In genomic region chr19:11349698-11350481, GRCm38 (mm10) we compare ENCODE assay signal across 10 mouse cellular contexts. TPM values are rescaled to one million over a fixed set of nuclear protein-coding genes. Genes with fewer than 3 reads are reported as not detected.
A peak's percentile ranks its signal among the peaks of the same experiment; 100 is the strongest.
DNase-seq lines count a peak whose midpoint lies in the region; ATAC-seq and TF ChIP-seq lines count a peak whose summit lies in the region.
"Had no signal": no experiment of that assay in that cellular context is flagged by ENCODE, and none has a peak within 500 bp of the region (broad histone marks: within the 10 kb centered on the region; RNA-seq: fewer than 3 reads in every experiment).

No protein-coding gene starts in this region.

- peak; percentile 30 for DNase-seq in kidney, adult 11 months
- peak; percentile 6 for DNase-seq in ES-E14 (ENCODE audit: low read depth, low spot score)
- peak; percentile 11 for DNase-seq in forelimb bud, embryonic 11.5 days (ENCODE audit: low read depth, low spot score)
- peak; percentile 40 for DNase-seq in layer of hippocampus, adult 11-12 months (ENCODE audit: low spot score)
- DNase-seq in thymus, postnatal 0 days (ENCODE audit: low spot score) = peak; percentile 13
- DNase-seq in adrenal gland, postnatal 36 days = no peak

- in situ Hi-C loops in ES-E14 (cut with MboI; ENCODE audit: low sequenced_read_pairs in 2 of 2, unreplicated experiment in 2 of 2) = loop anchor here in 1 of 2 experiments (10.0 kb wide), 1 partner anchor 165 kb away; no protein-coding TSS in a partner anchor

- no peak overlapping the region for H3K27ac ChIP-seq in kidney, embryonic 14.5 days (ENCODE audit: low read depth, low read length)
- no peak overlapping the region for H3K27ac ChIP-seq in ES-E14 (ENCODE audit: insufficient read depth, low read depth, low read length, poor library complexity, severe bottlenecking)
- H3K27ac ChIP-seq: heart, embryonic 13.5 days had no signal

- no peaks in the 10 kb centered on the region for H3K27me3 ChIP-seq in kidney, embryonic 14.5 days (ENCODE audit: control insufficient read depth, insufficient read depth, low read length)
- H3K27me3 ChIP-seq: heart, embryonic 13.5 days had no signal

- no peak overlapping the region for H3K4me2 ChIP-seq in kidney, embryonic 14.5 days (replicated peaks; ENCODE audit: low read depth, low read length)
- H3K4me2 ChIP-seq: heart, embryonic 13.5 days had no signal

- no peaks in the 10 kb centered on the region for H3K9me3 ChIP-seq in kidney, embryonic 14.5 days (ENCODE audit: control insufficient read depth, low read length)
- H3K9me3 ChIP-seq in ES-E14 (ENCODE audit: control insufficient read depth, insufficient read depth, low read depth, low read length) = no peaks in the 10 kb centered on the region
- H3K9me3 ChIP-seq: heart, embryonic 13.5 days; megakaryocyte, embryonic 14.5 days had no signal

- ATAC-seq in kidney, embryonic 14.5 days (ENCODE audit: low FRiP score, low TSS enrichment) = no peak
- ATAC-seq in cerebellum, adult (ENCODE audit: insufficient number of reproducible peaks, low FRiP score, low TSS enrichment) = no peak

- H3K4me1 ChIP-seq in kidney, embryonic 14.5 days (ENCODE audit: control insufficient read depth, insufficient read depth, low read length) = no peaks in the 10 kb centered on the region
- H3K4me1 ChIP-seq in ES-E14 (ENCODE audit: control insufficient read depth in 2 of 2, insufficient read depth in 2 of 2, low read length in 2 of 2, poor library complexity in 1 of 2) = no peaks in the 10 kb centered on the region
- H3K4me1 ChIP-seq: heart, embryonic 13.5 days; megakaryocyte, embryonic 14.5 days had no signal

- H3K36me3 ChIP-seq in kidney, embryonic 14.5 days (ENCODE audit: control insufficient read depth, insufficient read depth, low read length) = no peaks in the 10 kb centered on the region
- H3K36me3 ChIP-seq in ES-E14 (ENCODE audit: control insufficient read depth, insufficient read depth, low read length, poor library complexity, severe bottlenecking) = no peaks in the 10 kb centered on the region
- H3K36me3 ChIP-seq: heart, embryonic 13.5 days had no signal

- 53% methylated on average over 7 of the region's 7 CpGs for WGBS in kidney, embryonic 14.5 days

- H3K9ac ChIP-seq in kidney, embryonic 14.5 days (ENCODE audit: low read depth, low read length) = no peak overlapping the region
- H3K9ac ChIP-seq in ES-E14 (ENCODE audit: insufficient read depth, low read depth, low read length, poor library complexity, severe bottlenecking) = no peak overlapping the region
- H3K9ac ChIP-seq: heart, embryonic 13.5 days had no signal

- no peak overlapping the region for H3K4me3 ChIP-seq in kidney, embryonic 14.5 days (ENCODE audit: low read length)
- H3K4me3 ChIP-seq in ES-E14 (ENCODE audit: insufficient read depth in 1 of 2, low read depth in 1 of 2, low read length in 2 of 2, poor library complexity in 1 of 2, severe bottlenecking in 1 of 2) = no peak overlapping the region
- H3K4me3 ChIP-seq: heart, embryonic 13.5 days; megakaryocyte, embryonic 14.5 days had no signal

TF ChIP-seq in ES-E14, 5 proteins besides CTCF, POLR2A, EP300 and RAD21:
- TF ChIP-seq HCFC1 (IDR thresholded peaks at IDR 0.05; ENCODE audit: borderline replicate concordance, insufficient read depth, low read length) (no peak), CHD2 (IDR thresholded peaks at IDR 0.05; ENCODE audit: low read depth, low read length) (no peak), MAFK (IDR thresholded peaks at IDR 0.05; ENCODE audit: insufficient read depth, low read depth, low read length) (no peak), ZNF384 (IDR thresholded peaks at IDR 0.05; ENCODE audit: low read depth, low read length) (no peak), ZC3H11A (IDR thresholded peaks at IDR 0.05; ENCODE audit: borderline replicate concordance, low read depth, low read length) (no peak)
TF ChIP-seq in ES-E14: peak in this region for 0.

RNA-seq across cellular contexts. Expression of gene Ms4a7, which starts 13.9 kb away (rescaled TPM):
- 3.6 and 4.6 TPM in 2 replicates for polyA plus RNA-seq in kidney, embryonic 14.5 days (2014; fragmentation: Nextera tagmentation; extraction: Ambion mirVana)
- 0.36 and 0.42 TPM in 2 replicates for total RNA-seq in ES-E14 (2012; rRNA removed)
- 20.6 and 20.7 TPM in 2 replicates for polyA plus RNA-seq in thymus, postnatal 0 days (2015; fragmentation: Nextera tagmentation; extraction: Ambion mirVana)
- total RNA-seq in adrenal gland, postnatal 36 days (2021) = 1 to 10 TPM in 1 of 2 experiments, under 1 TPM in 1; 0.79 to 2.9 TPM

RNA-seq across cellular contexts. Expression of gene Ms4a4a, which starts 25.4 kb away (rescaled TPM):
- polyA plus RNA-seq in kidney, embryonic 14.5 days (2014; fragmentation: Nextera tagmentation; extraction: Ambion mirVana) = 4.1 and 5.2 TPM in 2 replicates
- total RNA-seq in ES-E14 (2012; rRNA removed) = not detected in 2 replicates
- 5.0 and 8.1 TPM in 2 replicates for polyA plus RNA-seq in thymus, postnatal 0 days (2015; fragmentation: Nextera tagmentation; extraction: Ambion mirVana)
- total RNA-seq in adrenal gland, postnatal 36 days (2021) = 1 to 10 TPM; 4.4 to 9.7 TPM

RNA-seq across cellular contexts. Expression of gene Ms4a14, which starts 35.6 kb away (rescaled TPM):
- 0.07 TPM in 1 of 2 replicates, not detected in the other for polyA plus RNA-seq in kidney, embryonic 14.5 days (2014; fragmentation: Nextera tagmentation; extraction: Ambion mirVana)
- total RNA-seq in ES-E14 (2012; rRNA removed) = 0.69 and 0.71 TPM in 2 replicates
- polyA plus RNA-seq in thymus, postnatal 0 days (2015; fragmentation: Nextera tagmentation; extraction: Ambion mirVana) = 0.09 and 0.15 TPM in 2 replicates
- total RNA-seq in adrenal gland, postnatal 36 days (2021) = under 1 TPM in 1 of 2 experiments, not detected in 1; 0.10 TPM
- polyA plus RNA-seq: heart, embryonic 13.5 days had no signal

RNA-seq across cellular contexts. Expression of gene Ms4a4c, which starts 54.7 kb away (rescaled TPM):
- 0.29 and 1.6 TPM in 2 replicates for polyA plus RNA-seq in kidney, embryonic 14.5 days (2014; fragmentation: Nextera tagmentation; extraction: Ambion mirVana)
- not detected in 2 replicates for total RNA-seq in ES-E14 (2012; rRNA removed)
- 2.7 and 2.9 TPM in 2 replicates for polyA plus RNA-seq in thymus, postnatal 0 days (2015; fragmentation: Nextera tagmentation; extraction: Ambion mirVana)
- under 1 TPM; 0.72 to 0.73 TPM for total RNA-seq in adrenal gland, postnatal 36 days (2021)

Comparison
In these comparisons a context has a peak if more than half of its experiments do, and no peak if none do; other contexts are left out.
1. DNase-seq: peak in kidney, adult 11 months (single experiment), ES-E14 (single experiment), forelimb bud, embryonic 11.5 days (single experiment), layer of hippocampus, adult 11-12 months (single experiment) and thymus, postnatal 0 days (single experiment); none in adrenal gland, postnatal 36 days (0 of 2).